ENCODE assay signal across 14 mouse cellular contexts in genomic region chr6:143415383-143415778, GRCm38 (mm10).
DNase-seq lines count a peak whose midpoint lies in the region; ATAC-seq and TF ChIP-seq lines count a peak whose summit lies in the region.
"Had no signal": no experiment of that assay in that cellular context is flagged by ENCODE, and none has a peak within 500 bp of the region (broad histone marks: within the 10 kb centered on the region; RNA-seq: fewer than 3 reads in every experiment).

No protein-coding gene starts in this region.

- H3K9me3 ChIP-seq in forebrain, embryonic 16.5 days (ENCODE audit: control insufficient read depth, low read length): no peaks in the 10 kb centered on the region

- WGBS in forebrain, embryonic 16.5 days: 81% methylated on average over 12 of the region's 12 CpGs
- 67% methylated on average over 12 of the region's 12 CpGs for WGBS in olfactory bulb, adult 2 months

- no peaks in the 10 kb centered on the region for H3K36me3 ChIP-seq in forebrain, embryonic 16.5 days (ENCODE audit: control insufficient read depth, insufficient read depth)

- TF ChIP-seq POLR2A in olfactory bulb, adult 2 months (IDR thresholded peaks at IDR 0.05; ENCODE audit: insufficient read depth, low read depth, low read length): no peak

- no peak overlapping the region for H3K4me2 ChIP-seq in forebrain, embryonic 16.5 days (ENCODE audit: low read length)

- TF ChIP-seq CTCF in olfactory bulb, adult 2 months (IDR thresholded peaks at IDR 0.05; ENCODE audit: insufficient read depth, low read depth, low read length): no peak

- 0 out of 2 replicates have a peak, but pooled peaks cover 2% of the 10 kb centered on the region for H3K4me1 ChIP-seq in forebrain, embryonic 16.5 days (replicated peaks; ENCODE audit: control insufficient read depth, insufficient read depth, low read length)
- H3K4me1 ChIP-seq in olfactory bulb, adult 2 months (ENCODE audit: control insufficient read depth, insufficient read depth, low read length): peaks cover 2% of the 10 kb centered on the region; the same call in 1 of the 2 replicates

- H3K27ac ChIP-seq in forebrain, embryonic 16.5 days (ENCODE audit: low read length): peak overlapping the region; percentile 66
- peak overlapping the region; percentile 54; the same call in 1 of the 2 replicates for H3K27ac ChIP-seq in olfactory bulb, adult 2 months (ENCODE audit: insufficient read depth, low read depth, low read length)

- ATAC-seq in frontal cortex, adult (ENCODE audit: low TSS enrichment): peak; percentile 82
- no peak for ATAC-seq in forebrain, embryonic 16.5 days
- ATAC-seq: CD4-positive, CD25-positive, alpha-beta regulatory T cell, adult 4 months; hindbrain, embryonic 16.5 days had no signal

- DNase-seq in frontal cortex, postnatal 25 days (ENCODE audit: low spot score in 2 of 2): no peak
- DNase-seq in layer of hippocampus, adult 9-11 months: peak; percentile 60
- DNase-seq in layer of hippocampus, adult 11-12 months (ENCODE audit: low spot score): no peak
- DNase-seq in adrenal gland, adult 18-20 months (ENCODE audit: low spot score in 2 of 2): no peak
- DNase-seq: adrenal gland, postnatal 25 days; liver; lung, adult 2 months; midbrain, embryonic 14.5 days; thymus, adult 18-20 months had no signal

- H3K4me3 ChIP-seq in forebrain, embryonic 16.5 days (replicated peaks; ENCODE audit: low read length): no peak overlapping the region
- peak overlapping the region; percentile 18; the same call in 1 of the 2 replicates for H3K4me3 ChIP-seq in olfactory bulb, adult 2 months (ENCODE audit: insufficient read depth, low read depth, low read length)

- no peaks in the 10 kb centered on the region for H3K27me3 ChIP-seq in forebrain, embryonic 16.5 days (replicated peaks; ENCODE audit: control insufficient read depth, insufficient read depth, low read length)

- no peak overlapping the region for H3K9ac ChIP-seq in forebrain, embryonic 16.5 days (replicated peaks; ENCODE audit: low read depth, low read length)
